Mouse (Mus musculus) hindbrain, embryonic 13.5 days (tissue): ENCODE data around the gene Lrrc4c. TPM values are rescaled to one million over a fixed set of nuclear protein-coding genes. Genes with fewer than 3 reads are reported as not detected.

Experiments
- ATAC-seq: fragments of 200-750 bp; cut with Nextera tagmentation; 2 replicates; pipeline ENCODE4 v1.8.0; 2017; ENCODE audit warnings: moderate TSS enrichment; ENCODE audit not compliant: low FRiP score
- H3K27ac ChIP-seq: fragments of 300-500 bp; sonication (generic); 2 replicates; pipeline ENCODE4 v1.5.1; 2015; ENCODE audit warnings: inconsistent platforms, mild to moderate bottlenecking, moderate library complexity
- H3K27me3 ChIP-seq: fragments of 300-500 bp; sonication (generic); 2 replicates; pipeline ENCODE4 v1.6.1; 2015; ENCODE audit warnings: mild to moderate bottlenecking, inconsistent platforms
- H3K36me3 ChIP-seq: fragments of 300-500 bp; sonication (generic); 2 replicates; pipeline ENCODE4 v1.6.1; 2015; ENCODE audit warnings: mild to moderate bottlenecking, inconsistent platforms
- H3K4me1 ChIP-seq: fragments of 300-500 bp; sonication (generic); replicated peaks from 2 replicates; pipeline ENCODE4 v1.6.1; 2015; ENCODE audit warnings: inconsistent platforms
- H3K4me2 ChIP-seq: fragments of 300-500 bp; sonication (generic); 2 replicates; pipeline ENCODE4 v1.6.1; 2015; ENCODE audit warnings: inconsistent platforms, mild to moderate bottlenecking, moderate library complexity
- H3K4me3 ChIP-seq: fragments of 300-500 bp; sonication (generic); 2 replicates; pipeline ENCODE4 v1.5.1; 2015; ENCODE audit warnings: mild to moderate bottlenecking, inconsistent platforms
- H3K9ac ChIP-seq: fragments of 300-500 bp; sonication (generic); 2 replicates; pipeline ENCODE4 v1.6.1; 2015; ENCODE audit warnings: mild to moderate bottlenecking, inconsistent platforms
- H3K9me3 ChIP-seq: fragments of 300-500 bp; sonication (generic); 2 replicates; pipeline ENCODE4 v1.6.1; 2016; ENCODE audit warnings: inconsistent platforms
- WGBS: fragments of 180-500 bp; shearing (Covaris S2); methylation state at CpG from one replicate; pipeline ENCODE4 v1.1.7; 2015; 5-methylcytosine and 5-hydroxymethylcytosine counted together
- polyA plus RNA-seq: library from polyadenylated mRNA; unstranded; fragments of >200 nt; fragmentation: Nextera tagmentation; extraction: Ambion mirVana; gene quantifications from 2 replicates; pipeline ENCODE4 v1.2.1, GENCODE M21; 2015

Gene Lrrc4c
- polyA plus RNA-seq, 1 experiment from 2014 or later: 24.0 TPM

DNA sequence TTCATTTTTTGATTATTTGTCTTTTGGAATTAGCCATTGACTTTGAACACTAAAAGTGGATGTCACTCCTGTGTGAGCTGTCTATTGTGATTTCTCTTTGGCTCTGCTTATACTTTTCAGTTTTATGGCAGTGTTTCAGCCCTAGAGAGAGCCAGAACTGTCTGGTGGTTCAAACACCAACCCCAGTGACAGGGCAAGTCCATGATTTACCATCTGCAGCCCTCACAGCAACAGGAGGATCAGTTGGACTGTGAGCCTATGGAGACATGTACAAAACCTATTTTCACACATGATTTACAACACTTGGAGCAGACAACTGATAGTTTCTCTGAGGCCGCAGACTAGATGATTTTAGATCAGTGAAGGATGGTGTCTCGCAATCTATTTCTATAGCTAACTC lies 847.8 kb downstream of the Lrrc4c start:
- 88% methylated on average over 2 of the region's 2 CpGs for WGBS
- no peak overlapping the region for H3K9ac ChIP-seq
- no peaks in the 10 kb centered on the region for H3K27me3 ChIP-seq
- H3K4me3 ChIP-seq: no peak overlapping the region
- H3K4me1 ChIP-seq: no peaks in the 10 kb centered on the region
- no peaks in the 10 kb centered on the region for H3K36me3 ChIP-seq
- no peaks in the 10 kb centered on the region for H3K9me3 ChIP-seq
- H3K27ac ChIP-seq: no peak overlapping the region
- ATAC-seq: no peak
- H3K4me2 ChIP-seq: no peak overlapping the region

DNA sequence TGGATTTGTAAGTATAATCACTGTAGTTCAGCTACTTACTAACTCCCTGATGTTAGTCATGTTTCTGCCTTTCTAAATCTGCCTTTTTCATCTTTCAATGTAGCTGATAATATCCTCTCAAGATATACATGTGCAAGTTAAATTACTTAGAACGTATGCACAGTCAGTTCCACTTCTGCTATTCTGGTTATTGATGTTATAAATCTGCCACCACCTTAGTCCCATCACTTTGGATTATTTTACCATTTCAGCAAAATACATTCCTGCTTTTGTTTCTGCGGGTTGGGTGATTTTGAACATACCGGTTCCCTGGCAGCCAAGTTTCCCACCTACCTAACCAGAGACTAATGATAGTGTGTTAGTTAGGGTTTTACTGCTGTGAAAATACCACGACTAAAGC lies 860.4 kb downstream of the Lrrc4c start:
- Histone ChIP-seq H3K27ac (no peak overlapping the region), H3K4me2 (no peak overlapping the region), H3K9me3 (no peaks in the 10 kb centered on the region), H3K4me3 (no peak overlapping the region), H3K27me3 (no peaks in the 10 kb centered on the region), H3K9ac (no peak overlapping the region), H3K36me3 (no peaks in the 10 kb centered on the region), H3K4me1 (no peaks in the 10 kb centered on the region)
- 90% methylated on average over 4 of the region's 4 CpGs for WGBS
- no peak for ATAC-seq

DNA sequence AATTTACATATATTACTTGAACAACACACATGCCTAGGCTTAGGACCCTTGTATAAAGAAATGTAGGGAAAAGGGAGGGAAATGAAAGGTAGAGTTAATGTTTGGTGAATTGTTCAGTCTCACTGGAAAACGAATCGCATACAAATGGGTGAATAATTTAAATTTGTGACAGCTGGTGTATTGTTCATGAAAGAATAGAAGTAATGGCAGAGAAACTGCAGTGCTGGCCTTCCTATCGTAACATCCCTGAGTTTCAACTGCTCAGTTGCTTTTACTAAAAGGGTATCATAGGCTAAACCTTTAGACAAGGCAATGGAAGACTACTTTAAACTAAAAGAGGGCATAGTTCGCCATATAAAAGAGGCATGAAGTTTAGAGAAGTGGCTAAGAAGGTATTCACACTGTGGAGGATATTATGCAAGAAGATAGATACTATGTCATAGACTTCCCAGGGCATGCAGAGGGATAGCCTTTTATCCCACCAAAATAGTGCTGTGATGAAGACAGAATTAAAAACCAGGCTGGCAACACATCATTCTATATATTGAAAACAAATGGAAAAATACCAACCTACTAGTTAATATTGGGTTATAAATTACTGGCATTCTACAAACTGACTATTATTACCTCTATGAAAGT lies 879.1 kb downstream of the Lrrc4c start:
- H3K27ac ChIP-seq: no peak overlapping the region
- H3K4me3 ChIP-seq: no peak overlapping the region
- H3K4me1 ChIP-seq: no peaks in the 10 kb centered on the region
- no peaks in the 10 kb centered on the region for H3K36me3 ChIP-seq
- H3K4me2 ChIP-seq: no peak overlapping the region
- no peak overlapping the region for H3K9ac ChIP-seq
- H3K9me3 ChIP-seq: no peaks in the 10 kb centered on the region
- WGBS: 22% methylated on average over 4 of the region's 4 CpGs
- H3K27me3 ChIP-seq: no peaks in the 10 kb centered on the region
- ATAC-seq: no peak

DNA sequence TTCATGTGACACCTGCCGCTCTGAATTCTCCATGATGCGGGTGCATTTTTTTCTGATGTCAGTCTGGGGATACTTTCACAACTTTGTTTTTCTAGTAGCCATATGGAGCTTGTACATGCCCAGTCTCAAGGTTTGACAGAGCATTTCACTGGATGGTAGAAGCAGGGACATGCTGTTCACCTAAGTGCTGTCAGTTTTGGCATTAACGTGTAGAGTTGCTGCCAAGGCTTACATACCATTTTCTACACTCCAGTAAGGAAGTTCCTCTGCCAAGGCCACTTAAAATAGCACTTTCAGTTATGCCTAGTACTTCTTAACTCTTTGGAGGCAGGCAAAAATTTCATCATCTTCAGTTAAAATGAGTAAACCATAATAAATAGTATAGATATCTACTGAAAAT lies 915.0 kb downstream of the Lrrc4c start:
- no peaks in the 10 kb centered on the region for H3K9me3 ChIP-seq
- no peak overlapping the region for H3K4me3 ChIP-seq
- H3K4me1 ChIP-seq: no peaks in the 10 kb centered on the region
- H3K27ac ChIP-seq: no peak overlapping the region
- no peak overlapping the region for H3K9ac ChIP-seq
- no peak overlapping the region for H3K4me2 ChIP-seq
- 86% methylated on average over 3 of the region's 3 CpGs for WGBS
- H3K27me3 ChIP-seq: no peaks in the 10 kb centered on the region
- H3K36me3 ChIP-seq: no peaks in the 10 kb centered on the region
- ATAC-seq: no peak

DNA sequence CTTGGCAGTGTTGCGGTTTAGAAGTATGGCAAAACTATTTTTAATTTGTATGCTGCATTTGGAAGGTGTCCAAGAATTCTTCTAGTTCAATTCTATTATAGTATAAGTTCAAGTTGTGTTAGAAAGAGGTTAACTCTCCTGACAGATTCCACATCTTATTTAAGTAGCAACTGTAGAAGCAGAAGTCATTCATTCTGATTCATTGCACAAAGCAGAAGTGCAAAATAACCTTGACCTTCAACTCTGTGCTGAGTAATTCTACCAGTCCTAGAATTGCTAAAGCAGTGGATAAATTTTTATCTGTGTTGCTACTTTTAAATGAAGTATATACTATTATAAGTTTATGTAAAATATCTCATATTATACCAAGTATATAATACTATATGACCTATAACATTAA lies 916.1 kb downstream of the Lrrc4c start:
- Histone ChIP-seq H3K27me3 (no peaks in the 10 kb centered on the region), H3K27ac (no peak overlapping the region), H3K4me3 (no peak overlapping the region), H3K36me3 (no peaks in the 10 kb centered on the region), H3K9ac (no peak overlapping the region), H3K4me2 (no peak overlapping the region), H3K9me3 (no peaks in the 10 kb centered on the region), H3K4me1 (no peaks in the 10 kb centered on the region)
- ATAC-seq: no peak
- 87% methylated on average over 1 of the region's 1 CpGs for WGBS

- Histone ChIP-seq H3K27ac (no peak overlapping the region), H3K27me3 (no peaks in the 10 kb centered on the region), H3K4me3 (no peak overlapping the region), H3K4me2 (no peak overlapping the region), H3K4me1 (no peaks in the 10 kb centered on the region), H3K9me3 (no peaks in the 10 kb centered on the region), H3K36me3 (no peaks in the 10 kb centered on the region), H3K9ac (no peak overlapping the region)
- no peak for ATAC-seq
- 64% methylated on average over 2 of the region's 2 CpGs for WGBS
Observed at GRCm38 (mm10) chr2:97274651-97275050, 956.7 kb downstream of the Lrrc4c start.

DNA sequence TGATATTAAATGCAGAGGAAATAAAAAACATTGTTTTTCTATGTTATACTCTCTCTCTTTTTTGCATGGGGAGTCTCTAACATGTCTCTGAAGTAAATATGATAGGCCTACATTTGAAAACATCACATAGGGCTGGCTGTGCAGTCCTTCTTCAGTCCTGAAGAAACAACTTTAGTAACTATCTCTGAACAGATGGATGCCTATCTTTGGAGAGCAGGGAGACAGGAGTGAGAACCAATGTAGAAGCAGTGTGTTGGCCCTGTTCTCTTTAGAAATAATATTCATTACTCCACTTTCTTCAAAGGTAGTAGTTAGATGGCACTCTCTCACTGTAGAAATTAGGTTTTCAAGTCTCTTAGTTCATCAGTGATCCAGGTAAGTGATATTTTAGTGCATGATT lies 967.0 kb downstream of the Lrrc4c start:
- Histone ChIP-seq H3K27ac (no peak overlapping the region), H3K27me3 (no peaks in the 10 kb centered on the region), H3K9ac (no peak overlapping the region), H3K4me3 (no peak overlapping the region), H3K36me3 (no peaks in the 10 kb centered on the region), H3K9me3 (no peaks in the 10 kb centered on the region), H3K4me2 (no peak overlapping the region), H3K4me1 (no peaks in the 10 kb centered on the region)
- no peak for ATAC-seq

- no peak overlapping the region for H3K27ac ChIP-seq
- H3K36me3 ChIP-seq: no peaks in the 10 kb centered on the region
- no peak for ATAC-seq
- 92% methylated on average over 3 of the region's 3 CpGs for whole genome bisulfite sequencing
- H3K9ac ChIP-seq: no peak overlapping the region
- H3K4me2 ChIP-seq: no peak overlapping the region
- no peak overlapping the region for H3K4me3 ChIP-seq
- no peaks in the 10 kb centered on the region for H3K27me3 ChIP-seq
- H3K9me3 ChIP-seq: no peaks in the 10 kb centered on the region
- no peaks in the 10 kb centered on the region for H3K4me1 ChIP-seq
Observed at GRCm38 (mm10) chr2:97294216-97294615, 976.2 kb downstream of the Lrrc4c start.

GRCm38 (mm10) chr2:97299704-97300103 lies 981.7 kb downstream of the Lrrc4c start:
- Histone ChIP-seq H3K4me2 (no peak overlapping the region), H3K36me3 (no peaks in the 10 kb centered on the region), H3K4me1 (no peaks in the 10 kb centered on the region), H3K27ac (no peak overlapping the region), H3K9ac (no peak overlapping the region), H3K4me3 (no peak overlapping the region), H3K9me3 (no peaks in the 10 kb centered on the region), H3K27me3 (no peaks in the 10 kb centered on the region)
- no peak for ATAC-seq
- 76% methylated on average over 2 of the region's 2 CpGs for whole genome bisulfite sequencing

DNA sequence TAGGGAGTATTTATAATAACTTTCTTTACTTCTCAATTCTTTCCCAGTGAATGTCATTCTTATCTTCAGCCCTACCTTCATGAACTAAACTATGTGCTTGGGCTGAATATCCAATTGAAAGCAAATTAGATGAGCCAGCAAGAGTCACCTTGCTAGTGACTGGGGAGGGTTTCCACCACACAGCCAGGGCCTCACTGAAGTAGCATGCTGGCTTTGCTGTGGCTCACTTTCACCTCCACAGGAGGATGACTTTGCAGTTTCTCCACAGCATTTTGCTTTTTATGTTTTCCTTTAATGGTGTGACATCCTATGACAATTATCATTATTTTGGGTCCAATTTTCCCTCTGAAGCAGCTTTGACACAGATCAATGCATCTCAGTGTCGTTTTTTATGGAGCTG lies 1000.0 kb downstream of the Lrrc4c start:
- WGBS: 57% methylated on average over 1 of the region's 1 CpGs
- no peaks in the 10 kb centered on the region for H3K9me3 ChIP-seq
- no peaks in the 10 kb centered on the region for H3K36me3 ChIP-seq
- H3K27ac ChIP-seq: no peak overlapping the region
- no peaks in the 10 kb centered on the region for H3K4me1 ChIP-seq
- H3K4me2 ChIP-seq: no peak overlapping the region
- H3K9ac ChIP-seq: no peak overlapping the region
- no peak overlapping the region for H3K4me3 ChIP-seq
- no peaks in the 10 kb centered on the region for H3K27me3 ChIP-seq
- no peak for ATAC-seq

DNA sequence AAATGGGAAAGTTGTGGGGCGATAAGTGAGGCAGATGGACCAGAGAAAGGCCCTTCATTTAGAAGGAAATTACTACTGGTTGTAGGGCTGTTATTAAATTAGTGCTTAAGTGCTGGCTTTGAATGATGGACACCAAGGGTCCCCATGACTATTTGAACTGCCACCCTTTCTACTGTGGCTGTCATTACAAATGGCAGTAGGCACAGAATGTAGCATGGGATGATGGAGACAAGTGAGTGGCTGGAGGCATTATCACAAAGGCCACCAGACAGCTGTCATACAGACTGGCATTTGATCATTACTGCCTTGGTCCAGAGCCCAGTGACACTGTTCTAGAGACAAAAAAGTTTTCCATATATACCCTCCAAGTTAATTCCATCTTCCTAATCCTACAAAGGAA lies 1000.6 kb downstream of the Lrrc4c start:
- H3K9ac ChIP-seq: no peak overlapping the region
- ATAC-seq: no peak
- H3K27me3 ChIP-seq: no peaks in the 10 kb centered on the region
- no peak overlapping the region for H3K4me3 ChIP-seq
- H3K4me1 ChIP-seq: no peaks in the 10 kb centered on the region
- H3K27ac ChIP-seq: no peak overlapping the region
- 68% methylated on average over 1 of the region's 1 CpGs for WGBS
- H3K36me3 ChIP-seq: no peaks in the 10 kb centered on the region
- no peaks in the 10 kb centered on the region for H3K9me3 ChIP-seq
- H3K4me2 ChIP-seq: no peak overlapping the region

DNA sequence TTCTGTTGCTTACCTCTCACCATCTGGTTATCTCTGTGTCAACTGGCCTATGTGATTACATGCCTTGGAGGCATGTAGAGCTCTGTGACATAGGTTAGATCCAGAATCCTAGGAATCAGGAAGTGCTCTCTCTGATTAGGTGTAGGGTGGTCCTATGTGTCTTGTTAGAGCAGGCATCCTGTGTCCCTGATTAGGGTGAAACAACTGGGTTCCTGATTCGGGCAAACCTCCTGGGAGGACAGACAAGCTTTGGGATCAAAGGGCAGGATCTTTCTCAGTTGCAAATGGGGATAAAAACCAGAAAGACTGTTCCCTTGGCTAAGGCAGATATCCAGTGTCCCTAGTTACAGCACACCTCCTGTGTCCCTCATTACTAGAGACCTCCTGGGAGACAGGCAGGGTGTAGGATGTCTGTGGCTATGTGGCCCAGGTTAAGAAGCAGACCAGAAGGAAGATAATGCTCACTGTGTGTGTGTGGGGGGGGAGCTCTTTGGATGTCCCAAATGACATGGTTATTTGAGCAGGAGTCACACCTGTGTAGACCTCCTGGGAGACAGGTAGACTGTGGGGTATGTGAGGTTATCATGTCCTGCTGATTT lies 1014.2 kb downstream of the Lrrc4c start:
- no peak for ATAC-seq
- Histone ChIP-seq H3K27ac (no peak overlapping the region), H3K4me3 (no peak overlapping the region), H3K9ac (no peak overlapping the region), H3K4me1 (no peaks in the 10 kb centered on the region), H3K9me3 (no peaks in the 10 kb centered on the region), H3K27me3 (no peaks in the 10 kb centered on the region), H3K36me3 (no peaks in the 10 kb centered on the region), H3K4me2 (no peak overlapping the region)
- 69% methylated on average over 1 of the region's 1 CpGs for WGBS

- no peak overlapping the region for H3K4me3 ChIP-seq
- H3K4me1 ChIP-seq: no peaks in the 10 kb centered on the region
- 68% methylated on average over 4 of the region's 4 CpGs for WGBS
- no peaks in the 10 kb centered on the region for H3K9me3 ChIP-seq
- H3K27ac ChIP-seq: no peak overlapping the region
- H3K36me3 ChIP-seq: no peaks in the 10 kb centered on the region
- H3K27me3 ChIP-seq: no peaks in the 10 kb centered on the region
- no peak for ATAC-seq
- no peak overlapping the region for H3K4me2 ChIP-seq
- H3K9ac ChIP-seq: no peak overlapping the region
Observed at GRCm38 (mm10) chr2:97339627-97340026, 1021.7 kb downstream of the Lrrc4c start.
